Mouse (Mus musculus): ENCODE results near the gene Fam240a. TPM values are rescaled to one million over a fixed set of nuclear protein-coding genes. Genes with fewer than 3 reads are reported as not detected.

Fam240a gene
- polyA plus RNA-seq, 1 experiment = not detected

DNA sequence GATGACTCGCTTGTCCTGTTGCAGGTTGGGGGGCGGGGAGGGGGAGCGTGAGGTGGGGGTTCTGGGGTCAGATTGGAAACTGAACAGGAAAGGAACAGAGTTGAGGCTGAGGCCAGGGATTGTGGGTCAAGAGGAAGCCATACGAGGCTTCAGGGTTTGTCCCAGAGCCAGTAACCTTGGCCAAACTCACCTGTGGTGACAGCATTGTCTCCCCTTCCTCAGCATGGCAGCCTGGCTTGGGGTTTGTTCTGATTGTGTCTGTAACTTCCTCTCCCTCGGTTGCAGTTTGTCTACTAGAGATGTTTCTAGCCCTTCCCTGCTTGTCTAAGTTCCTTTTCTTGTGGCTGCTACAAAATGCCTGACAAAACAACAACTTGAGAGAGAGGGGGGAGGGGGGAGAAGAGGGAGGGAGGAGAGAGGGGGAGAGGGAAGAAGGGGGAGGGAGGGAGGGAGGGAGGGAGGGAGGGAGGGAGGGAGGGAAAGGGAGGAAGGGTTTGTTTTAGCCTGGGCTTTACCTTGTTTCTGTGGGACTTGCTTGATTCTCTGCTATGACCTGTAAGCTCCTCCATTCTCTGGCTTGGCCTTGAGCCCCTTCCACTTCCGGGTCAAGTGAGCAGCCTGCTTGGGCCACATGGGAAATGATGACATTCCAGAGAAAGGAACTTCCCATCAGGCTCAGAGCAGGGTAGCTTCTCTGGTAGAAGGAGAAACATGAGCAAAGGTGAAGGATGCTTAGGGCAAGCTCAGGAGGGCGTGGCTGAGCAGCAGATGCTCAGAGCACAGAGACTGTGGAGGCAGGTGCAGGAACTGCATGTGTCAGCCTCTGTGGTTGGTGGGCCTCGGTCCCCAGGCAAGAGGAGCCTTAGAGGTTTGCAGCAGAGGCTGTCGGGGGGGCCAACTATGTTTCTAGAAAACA, 29.0 kb downstream of the Fam240a start:
- H3K27me3 ChIP-seq (replicated peaks) = peaks cover 25% of the 10 kb centered on the region
- H3K4me3 ChIP-seq (replicated peaks) = peak overlapping the region; percentile 59
- TF ChIP-seq FLI1 (IDR thresholded peaks at IDR 0.05; ENCODE audit: low read length) (no peak), GATA1 (IDR thresholded peaks at IDR 0.05; ENCODE audit: borderline replicate concordance, low read length) (no peak)
- H3K9me3 ChIP-seq = no peaks in the 10 kb centered on the region
- H3K36me3 ChIP-seq (replicated peaks; ENCODE audit: low read length) = peaks cover 83% of the 10 kb centered on the region
- peaks cover 72% of the 10 kb centered on the region for H3K4me1 ChIP-seq

DNA sequence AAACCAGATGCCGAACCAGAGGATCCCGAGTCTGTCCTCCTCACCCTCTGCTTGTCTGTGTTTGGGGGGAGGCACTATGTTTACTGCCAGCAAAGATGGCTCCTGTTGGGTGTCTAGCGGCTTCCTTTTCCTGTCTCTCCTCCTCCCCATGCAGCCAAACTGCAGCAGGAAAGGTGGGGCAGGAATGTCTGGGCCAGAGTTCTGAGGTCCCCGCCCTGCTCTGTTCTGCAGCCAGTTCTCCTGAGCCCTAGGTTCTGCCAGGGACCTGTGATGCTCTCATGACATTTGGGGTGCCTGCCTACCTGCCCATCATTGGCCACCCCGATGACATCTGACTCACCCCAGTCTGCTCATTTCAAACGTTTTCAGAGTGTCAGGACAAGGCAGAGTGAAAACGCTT, 34.7 kb downstream of the Fam240a start:
- peaks cover 41% of the 10 kb centered on the region for H3K36me3 ChIP-seq (replicated peaks; ENCODE audit: low read length)
- no peaks in the 10 kb centered on the region for H3K9me3 ChIP-seq
- H3K4me1 ChIP-seq = peaks cover 84% of the 10 kb centered on the region
- H3K27me3 ChIP-seq (replicated peaks) = peaks cover 49% of the 10 kb centered on the region
- no peak overlapping the region for H3K4me3 ChIP-seq (replicated peaks)
- TF ChIP-seq GATA1 (IDR thresholded peaks at IDR 0.05; ENCODE audit: borderline replicate concordance, low read length) = no peak
- no peak for TF ChIP-seq FLI1 (IDR thresholded peaks at IDR 0.05; ENCODE audit: low read length)

DNA sequence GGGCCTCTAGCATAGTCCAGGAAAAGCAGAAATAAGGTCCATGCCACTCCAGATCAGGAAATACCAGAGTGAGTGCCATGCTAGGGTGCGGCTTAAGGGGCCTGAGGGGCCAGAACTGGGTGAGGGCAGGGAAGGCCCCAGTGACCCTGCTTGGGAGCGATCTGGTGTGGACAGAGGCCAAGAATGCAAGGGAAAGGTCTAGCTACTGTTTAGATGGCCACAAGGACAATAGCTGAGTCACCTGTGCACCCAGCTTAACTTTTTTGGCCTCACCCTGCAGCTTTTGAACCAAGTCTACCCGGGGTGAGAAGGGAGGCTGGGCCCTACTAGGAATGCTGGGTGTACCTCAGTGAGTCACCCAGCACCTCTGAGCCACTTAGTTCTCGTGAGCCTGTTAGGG, 35.9 kb downstream of the Fam240a start:
- Histone ChIP-seq H3K4me3 (replicated peaks) (peak overlapping the region; percentile 94), H3K27me3 (replicated peaks) (peaks cover 48% of the 10 kb centered on the region), H3K4me1 (peaks cover 77% of the 10 kb centered on the region), H3K9me3 (no peaks in the 10 kb centered on the region), H3K36me3 (replicated peaks; ENCODE audit: low read length) (peaks cover 31% of the 10 kb centered on the region)
- TF ChIP-seq GATA1 (IDR thresholded peaks at IDR 0.05; ENCODE audit: borderline replicate concordance, low read length) (no peak), FLI1 (IDR thresholded peaks at IDR 0.05; ENCODE audit: low read length) (no peak)

DNA sequence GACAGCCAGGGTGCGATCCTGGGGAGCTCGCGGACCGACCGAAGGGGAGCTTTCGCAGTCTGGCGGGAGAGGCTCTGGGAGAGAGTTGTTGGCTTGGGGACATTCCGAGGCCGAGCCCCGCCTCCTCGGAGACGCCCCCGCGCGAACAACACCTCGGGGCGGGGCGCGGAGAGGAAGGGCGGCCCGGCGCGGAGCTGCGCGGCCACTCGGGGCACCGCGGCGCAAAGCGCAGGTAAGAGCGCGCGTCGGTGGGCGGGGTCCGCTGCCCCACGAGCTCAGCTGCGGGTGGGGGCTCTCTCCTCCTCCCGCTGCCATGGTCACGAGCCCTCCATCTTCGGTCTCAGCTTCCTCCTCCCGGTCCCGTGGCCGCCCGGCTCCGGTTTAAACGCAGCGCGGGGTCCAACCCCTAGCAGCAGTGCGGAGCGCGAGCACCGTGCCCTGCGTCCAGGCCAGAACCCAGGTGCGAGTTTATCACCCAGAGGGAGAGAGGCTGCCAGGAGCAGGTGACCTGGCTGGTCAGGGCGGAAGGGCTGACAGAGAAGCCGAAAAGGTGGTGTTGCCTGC, 36.6 kb downstream of the Fam240a start, which contains the start of gene Tmie:
Tmie (minus strand) TSS at position 116 of the 564 bp plus-strand sequence.
- Histone ChIP-seq H3K9me3 (no peaks in the 10 kb centered on the region), H3K36me3 (replicated peaks; ENCODE audit: low read length) (peaks cover 29% of the 10 kb centered on the region), H3K4me3 (replicated peaks) (peak within 1 kb of the TSS; percentile 94), H3K27me3 (replicated peaks) (peaks cover 46% of the 10 kb centered on the region), H3K4me1 (peaks cover 78% of the 10 kb centered on the region)
- TF ChIP-seq GATA1 (IDR thresholded peaks at IDR 0.05; ENCODE audit: borderline replicate concordance, low read length) (no peak), FLI1 (IDR thresholded peaks at IDR 0.05; ENCODE audit: low read length) (no peak)

DNA sequence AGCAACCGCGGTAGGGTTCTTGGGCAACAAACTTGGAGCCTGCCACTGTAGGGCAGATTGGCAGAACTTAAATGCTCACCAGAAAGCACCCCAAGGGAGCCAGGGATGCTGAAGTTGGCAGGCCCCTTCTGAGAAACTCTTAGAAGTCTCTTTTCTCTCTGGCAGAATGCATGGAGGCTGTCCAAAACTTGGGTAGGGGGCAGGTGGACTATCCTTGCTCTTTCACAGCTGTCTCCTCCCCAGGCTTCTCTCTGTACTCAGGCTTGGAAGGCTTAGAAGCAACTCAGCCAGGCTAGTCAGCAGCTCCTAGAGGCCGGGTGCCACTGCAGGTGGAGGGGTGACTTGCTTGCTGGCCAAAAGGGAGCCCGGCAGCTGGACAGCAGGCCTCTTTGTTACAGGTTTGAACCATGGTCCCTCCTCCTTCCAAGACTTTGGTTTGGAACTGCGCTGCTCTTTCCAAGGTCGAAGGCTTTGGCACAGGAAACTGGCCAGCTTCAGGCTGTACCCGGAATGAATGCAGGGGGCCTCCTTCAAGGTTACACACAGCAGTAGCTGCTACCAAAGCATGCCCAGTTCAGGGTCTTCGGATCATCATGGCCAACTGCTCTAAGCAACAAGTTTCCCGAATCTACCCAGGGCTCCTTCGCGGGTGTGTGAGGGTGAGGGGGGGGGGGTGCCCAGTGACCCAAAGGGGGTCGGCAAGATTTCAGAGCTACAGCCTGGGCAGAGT, 37.3 kb downstream of the Fam240a start, which contains the start of gene Als2cl:
Als2cl (plus strand) TSS at position 680 of the 730 bp plus-strand sequence.
- Histone ChIP-seq H3K9me3 (no peaks in the 10 kb centered on the region), H3K4me3 (replicated peaks) (peak within 1 kb of the TSS; percentile 94), H3K36me3 (replicated peaks; ENCODE audit: low read length) (peaks cover 24% of the 10 kb centered on the region), H3K27me3 (replicated peaks) (peaks cover 43% of the 10 kb centered on the region), H3K4me1 (peaks cover 82% of the 10 kb centered on the region)
- TF ChIP-seq GATA1 (IDR thresholded peaks at IDR 0.05; ENCODE audit: borderline replicate concordance, low read length) = no peak
- TF ChIP-seq FLI1 (IDR thresholded peaks at IDR 0.05; ENCODE audit: low read length) = no peak

DNA sequence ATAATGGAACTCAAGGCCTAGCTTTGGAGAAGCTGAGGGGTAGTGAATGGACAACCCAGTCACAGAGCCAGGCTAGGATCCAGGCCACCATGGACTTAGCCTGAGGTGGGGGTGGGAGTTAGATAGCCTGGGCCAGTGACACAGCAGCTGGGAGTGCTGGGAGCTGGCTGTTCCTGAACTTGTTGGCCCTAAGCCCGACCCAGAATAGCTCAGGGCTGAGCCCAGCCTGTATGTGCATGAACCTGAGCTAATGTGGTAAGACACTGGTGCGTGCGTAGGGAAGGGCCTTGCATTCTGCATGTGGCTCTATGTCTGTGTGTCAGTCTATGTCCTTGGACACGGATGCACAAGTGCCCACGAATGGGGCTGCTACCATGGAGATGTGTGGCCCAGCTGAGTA, 38.8 kb downstream of the Fam240a start:
- H3K36me3 ChIP-seq (replicated peaks; ENCODE audit: low read length) = peaks cover 17% of the 10 kb centered on the region
- no peaks in the 10 kb centered on the region for H3K9me3 ChIP-seq
- TF ChIP-seq FLI1 (IDR thresholded peaks at IDR 0.05; ENCODE audit: low read length) (no peak), GATA1 (IDR thresholded peaks at IDR 0.05; ENCODE audit: borderline replicate concordance, low read length) (no peak)
- H3K4me3 ChIP-seq (replicated peaks) = peak overlapping the region; percentile 86
- peaks cover 54% of the 10 kb centered on the region for H3K27me3 ChIP-seq (replicated peaks)
- peaks cover 88% of the 10 kb centered on the region for H3K4me1 ChIP-seq

DNA sequence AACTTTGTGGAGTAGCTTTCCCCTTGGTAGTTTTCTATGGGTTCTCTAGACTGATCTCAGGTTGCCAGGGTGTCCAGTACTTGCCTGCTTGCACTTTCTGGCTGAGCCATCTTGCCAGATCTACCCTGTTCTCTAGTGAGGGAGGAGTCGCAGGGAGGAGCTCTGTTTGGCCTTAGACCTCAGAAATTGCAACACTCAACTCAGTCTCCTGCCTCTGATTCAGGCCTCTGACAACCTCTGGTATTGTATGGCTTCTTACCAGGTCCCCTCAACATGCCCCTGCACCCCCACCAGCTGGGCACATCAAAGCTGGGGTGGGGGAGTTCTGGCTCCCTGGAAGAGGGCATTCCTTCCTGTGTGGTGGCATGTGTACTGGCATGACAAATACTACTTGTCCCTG, 39.3 kb downstream of the Fam240a start:
- H3K9me3 ChIP-seq = no peaks in the 10 kb centered on the region
- H3K36me3 ChIP-seq (replicated peaks; ENCODE audit: low read length) = peaks cover 15% of the 10 kb centered on the region
- TF ChIP-seq FLI1 (IDR thresholded peaks at IDR 0.05; ENCODE audit: low read length) (no peak), GATA1 (IDR thresholded peaks at IDR 0.05; ENCODE audit: borderline replicate concordance, low read length) (no peak)
- H3K4me1 ChIP-seq = peaks cover 87% of the 10 kb centered on the region
- peaks cover 58% of the 10 kb centered on the region for H3K27me3 ChIP-seq (replicated peaks)
- H3K4me3 ChIP-seq (replicated peaks) = peak overlapping the region; percentile 70

DNA sequence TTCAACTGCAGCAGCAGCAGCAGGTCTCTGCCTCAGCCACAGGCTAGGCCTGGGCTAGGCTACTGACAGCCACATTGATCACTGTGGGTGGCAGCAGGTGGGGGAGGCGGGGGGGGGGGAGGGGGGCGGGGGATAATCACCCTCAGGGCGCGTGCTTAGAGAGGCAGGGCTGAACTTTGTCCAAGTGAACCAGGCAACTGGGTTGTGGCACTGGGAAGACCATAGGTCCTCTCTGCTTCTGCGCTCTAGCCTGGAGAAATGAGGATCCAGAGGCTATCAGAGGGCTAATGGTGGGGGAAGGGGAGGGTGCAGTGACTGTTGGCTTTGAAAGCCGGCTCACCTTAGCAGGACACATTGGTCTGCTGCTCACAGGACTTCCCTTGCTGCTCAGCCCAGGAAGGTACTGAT, 41.4 kb downstream of the Fam240a start:
- Histone ChIP-seq H3K9me3 (no peaks in the 10 kb centered on the region), H3K36me3 (replicated peaks; ENCODE audit: low read length) (peaks cover 14% of the 10 kb centered on the region), H3K27me3 (replicated peaks) (peaks cover 46% of the 10 kb centered on the region), H3K4me1 (peaks cover 71% of the 10 kb centered on the region), H3K4me3 (replicated peaks) (no peak overlapping the region)
- TF ChIP-seq GATA1 (IDR thresholded peaks at IDR 0.05; ENCODE audit: borderline replicate concordance, low read length) (no peak), FLI1 (IDR thresholded peaks at IDR 0.05; ENCODE audit: low read length) (no peak)

DNA sequence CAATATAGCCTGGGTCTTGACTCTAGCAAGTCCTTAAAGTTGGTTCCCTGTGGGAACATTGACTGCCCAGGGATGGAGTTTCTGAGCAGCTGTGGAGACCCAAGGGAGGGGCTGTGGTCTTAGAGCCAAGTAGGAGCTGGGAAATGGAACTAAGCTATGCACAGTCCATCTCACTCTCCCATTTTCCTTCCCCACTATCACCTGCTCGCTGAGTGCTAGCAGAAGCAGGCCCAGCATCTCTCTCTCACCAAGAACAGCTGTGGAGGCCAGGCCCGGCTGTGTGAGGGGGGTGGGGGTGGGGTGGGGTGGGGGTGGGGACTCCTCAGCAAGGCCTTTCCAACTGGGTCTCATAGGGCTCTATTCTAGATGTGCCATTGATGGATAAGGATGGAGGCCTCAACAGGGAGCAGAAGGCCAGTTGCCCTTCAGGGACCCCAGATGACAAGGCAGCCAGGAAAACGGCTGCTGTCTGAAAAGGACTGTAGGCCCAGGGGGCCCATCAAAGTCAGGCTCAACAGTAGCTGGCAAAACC, 41.9 kb downstream of the Fam240a start:
- no peak overlapping the region for H3K4me3 ChIP-seq (replicated peaks)
- peaks cover 65% of the 10 kb centered on the region for H3K4me1 ChIP-seq
- H3K36me3 ChIP-seq (replicated peaks; ENCODE audit: low read length) = peaks cover 15% of the 10 kb centered on the region
- H3K27me3 ChIP-seq (replicated peaks) = peaks cover 45% of the 10 kb centered on the region
- H3K9me3 ChIP-seq = no peaks in the 10 kb centered on the region
- no peak for TF ChIP-seq GATA1 (IDR thresholded peaks at IDR 0.05; ENCODE audit: borderline replicate concordance, low read length)
- no peak for TF ChIP-seq FLI1 (IDR thresholded peaks at IDR 0.05; ENCODE audit: low read length)

All from megakaryocyte, embryonic 14.5 days (primary cell).